Mouse (Mus musculus): ENCODE results near the gene Ankrd9. TPM values are rescaled to one million over a fixed set of nuclear protein-coding genes. Genes with fewer than 3 reads are reported as not detected.

Gene Ankrd9
- total and polyA plus RNA-seq, 3 experiments: 2.6 to 19.3 (median 7.5) TPM

GRCm38 (mm10) chr12:110977896-110978606 lies 789 bp downstream of the Ankrd9 start:
- DNase-seq (ENCODE audit: low spot score): no peak
- Histone ChIP-seq H3K4me3 (ENCODE audit: low read depth, low read length) (peak overlapping the region; percentile 77), H3K27me3 (ENCODE audit: insufficient read depth, low read length) (peaks cover 6% of the 10 kb centered on the region; the same call in 1 of the 2 replicates), H3K36me3 (replicated peaks) (peaks cover 50% of the 10 kb centered on the region), H3K4me1 (ENCODE audit: insufficient read depth, low read depth, low read length) (peaks cover 69% of the 10 kb centered on the region), H3K9me3 (replicated peaks) (peaks cover 11% of the 10 kb centered on the region)
- TF ChIP-seq GATA2 (IDR thresholded peaks at IDR 0.05; ENCODE audit: borderline replicate concordance, low read depth, low read length) (no peak), GATA1 (IDR thresholded peaks at IDR 0.05; ENCODE audit: borderline replicate concordance, low read length) (no peak), CTCF (IDR thresholded peaks at IDR 0.05; ENCODE audit: low read depth, low read length) (no peak), TAL1 (conservative IDR thresholded peaks at IDR 0.05; ENCODE audit: low read depth, low read length) (no peak), POLR2AphosphoS5 (IDR thresholded peaks at IDR 0.05; ENCODE audit: insufficient replicate concordance, low read depth, low read length) (no peak)
- ATAC-seq (ENCODE audit: extremely low read depth, insufficient number of reproducible peaks, low FRiP score, poor library complexity, severe bottlenecking): no peak

DNA sequence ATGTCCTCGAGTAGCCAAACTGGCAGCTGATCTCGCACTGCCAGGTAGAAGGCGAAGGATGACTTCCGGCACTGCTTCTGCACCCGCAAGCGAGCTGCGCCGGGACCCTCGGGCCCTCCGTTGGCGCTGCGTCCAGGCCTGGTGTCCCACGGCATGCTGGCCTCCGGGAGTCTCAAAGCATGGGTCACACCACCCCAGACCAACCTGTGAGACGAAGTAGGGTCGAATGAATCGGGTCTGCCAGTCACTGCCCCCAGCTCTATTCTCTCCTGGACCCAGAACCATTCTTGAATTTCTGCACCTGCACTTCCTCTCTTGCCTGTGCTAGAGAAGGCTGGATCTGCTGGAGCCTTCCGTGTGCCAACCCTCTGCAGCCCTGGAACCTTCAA lies 1.5 kb downstream of the Ankrd9 start:
- Histone ChIP-seq H3K4me3 (ENCODE audit: low read depth, low read length) (peak overlapping the region; percentile 46), H3K27me3 (ENCODE audit: insufficient read depth, low read length) (peaks cover 5% of the 10 kb centered on the region; the same call in 1 of the 2 replicates), H3K4me1 (ENCODE audit: insufficient read depth, low read depth, low read length) (peaks cover 73% of the 10 kb centered on the region), H3K9me3 (replicated peaks) (peaks cover 11% of the 10 kb centered on the region), H3K36me3 (replicated peaks) (peaks cover 56% of the 10 kb centered on the region)
- ATAC-seq (ENCODE audit: extremely low read depth, insufficient number of reproducible peaks, low FRiP score, poor library complexity, severe bottlenecking) (no peak), DNase-seq (ENCODE audit: low spot score) (no peak)
- TF ChIP-seq POLR2AphosphoS5 (IDR thresholded peaks at IDR 0.05; ENCODE audit: insufficient replicate concordance, low read depth, low read length): no peak
- no peak for TF ChIP-seq CTCF (IDR thresholded peaks at IDR 0.05; ENCODE audit: low read depth, low read length)
- TF ChIP-seq TAL1 (conservative IDR thresholded peaks at IDR 0.05; ENCODE audit: low read depth, low read length): no peak
- no peak for TF ChIP-seq GATA2 (IDR thresholded peaks at IDR 0.05; ENCODE audit: borderline replicate concordance, low read depth, low read length)
- no peak for TF ChIP-seq GATA1 (IDR thresholded peaks at IDR 0.05; ENCODE audit: borderline replicate concordance, low read length)

- H3K4me1 ChIP-seq (ENCODE audit: insufficient read depth, low read depth, low read length): peaks cover 76% of the 10 kb centered on the region
- H3K9me3 ChIP-seq (replicated peaks): peaks cover 11% of the 10 kb centered on the region
- no peak for ATAC-seq (ENCODE audit: extremely low read depth, insufficient number of reproducible peaks, low FRiP score, poor library complexity, severe bottlenecking)
- H3K4me3 ChIP-seq (ENCODE audit: low read depth, low read length): peak overlapping the region; percentile 46
- H3K36me3 ChIP-seq (replicated peaks): peaks cover 60% of the 10 kb centered on the region
- peaks cover 5% of the 10 kb centered on the region; the same call in 1 of the 2 replicates for H3K27me3 ChIP-seq (ENCODE audit: insufficient read depth, low read length)
- TF ChIP-seq GATA1 (IDR thresholded peaks at IDR 0.05; ENCODE audit: borderline replicate concordance, low read length) (no peak), TAL1 (conservative IDR thresholded peaks at IDR 0.05; ENCODE audit: low read depth, low read length) (no peak), GATA2 (IDR thresholded peaks at IDR 0.05; ENCODE audit: borderline replicate concordance, low read depth, low read length) (no peak)
- DNase-seq (ENCODE audit: low spot score): no peak
These were observed 2.1 kb downstream of the Ankrd9 start for GRCm38 (mm10) chr12:110976589-110977344.

DNA sequence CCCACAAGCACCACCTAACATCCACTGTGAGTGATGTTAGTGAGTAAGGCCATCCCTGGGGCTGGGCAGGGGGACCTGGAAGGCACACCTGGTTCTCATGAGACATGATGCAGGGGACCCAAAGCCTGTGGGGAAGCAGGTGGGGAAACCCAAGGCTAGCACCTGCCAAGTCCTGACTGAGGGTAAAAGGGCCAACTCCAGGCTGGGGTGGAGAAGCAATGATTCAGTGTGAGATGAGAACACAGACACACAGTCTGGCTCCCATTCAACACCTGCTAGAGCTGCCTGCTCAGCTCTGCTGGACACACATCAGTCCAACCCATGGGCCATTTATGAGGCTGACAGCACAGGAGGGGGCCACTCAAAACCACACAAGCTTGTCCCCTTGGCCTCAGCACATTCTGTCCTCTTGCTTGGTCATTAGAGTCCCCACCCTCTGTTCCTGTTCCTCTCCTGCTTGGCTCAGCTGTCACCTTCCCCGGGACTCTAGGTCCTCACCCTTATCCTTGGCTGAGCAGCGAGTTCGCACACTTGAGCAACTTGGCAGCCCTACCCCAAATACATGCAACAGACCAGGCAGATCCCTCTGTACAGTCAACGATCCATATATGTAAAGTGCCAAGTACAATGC lies 2.9 kb downstream of the Ankrd9 start:
- Histone ChIP-seq H3K27me3 (ENCODE audit: insufficient read depth, low read length) (peaks cover 5% of the 10 kb centered on the region; the same call in 1 of the 2 replicates), H3K36me3 (replicated peaks) (peaks cover 63% of the 10 kb centered on the region), H3K4me1 (ENCODE audit: insufficient read depth, low read depth, low read length) (peaks cover 78% of the 10 kb centered on the region), H3K9me3 (replicated peaks) (peaks cover 11% of the 10 kb centered on the region), H3K4me3 (ENCODE audit: low read depth, low read length) (peak overlapping the region; percentile 1; the same call in 1 of the 2 replicates)
- no peak for DNase-seq (ENCODE audit: low spot score)
- no peak for ATAC-seq (ENCODE audit: extremely low read depth, insufficient number of reproducible peaks, low FRiP score, poor library complexity, severe bottlenecking)
- no peak for TF ChIP-seq GATA1 (IDR thresholded peaks at IDR 0.05; ENCODE audit: borderline replicate concordance, low read length)
- TF ChIP-seq TAL1 (conservative IDR thresholded peaks at IDR 0.05; ENCODE audit: low read depth, low read length): no peak
- no peak for TF ChIP-seq CTCF (IDR thresholded peaks at IDR 0.05; ENCODE audit: low read depth, low read length)
- TF ChIP-seq POLR2AphosphoS5 (IDR thresholded peaks at IDR 0.05; ENCODE audit: insufficient replicate concordance, low read depth, low read length): no peak
- TF ChIP-seq GATA2 (IDR thresholded peaks at IDR 0.05; ENCODE audit: borderline replicate concordance, low read depth, low read length): no peak

- no peak for ATAC-seq (ENCODE audit: extremely low read depth, insufficient number of reproducible peaks, low FRiP score, poor library complexity, severe bottlenecking)
- H3K36me3 ChIP-seq (replicated peaks): peaks cover 69% of the 10 kb centered on the region
- TF ChIP-seq CTCF (IDR thresholded peaks at IDR 0.05; ENCODE audit: low read depth, low read length) (no peak), GATA1 (IDR thresholded peaks at IDR 0.05; ENCODE audit: borderline replicate concordance, low read length) (no peak), TAL1 (conservative IDR thresholded peaks at IDR 0.05; ENCODE audit: low read depth, low read length) (no peak), GATA2 (IDR thresholded peaks at IDR 0.05; ENCODE audit: borderline replicate concordance, low read depth, low read length) (no peak), POLR2AphosphoS5 (IDR thresholded peaks at IDR 0.05; ENCODE audit: insufficient replicate concordance, low read depth, low read length) (no peak)
- peaks cover 5% of the 10 kb centered on the region; the same call in 1 of the 2 replicates for H3K27me3 ChIP-seq (ENCODE audit: insufficient read depth, low read length)
- DNase-seq (ENCODE audit: low spot score): no peak
- H3K4me1 ChIP-seq (ENCODE audit: insufficient read depth, low read depth, low read length): peaks cover 78% of the 10 kb centered on the region
- peak overlapping the region; percentile 34; the same call in 1 of the 2 replicates for H3K4me3 ChIP-seq (ENCODE audit: low read depth, low read length)
- peaks cover 11% of the 10 kb centered on the region for H3K9me3 ChIP-seq (replicated peaks)
These were observed 3.5 kb downstream of the Ankrd9 start for GRCm38 (mm10) chr12:110975385-110975784.
